Mouse (Mus musculus) cortical plate, adult 2 months (tissue): Measurements from ENCODE around the gene Zfp786.

Experiments
- CTCF ChIP-seq: fragments of 200-500 bp; IDR thresholded peaks from 2 replicates; pipeline ENCODE4 v1.5.1; 2011; ENCODE audit warnings: mild to moderate bottlenecking, control low read depth, low read length; ENCODE audit not compliant: insufficient read depth; ENCODE audit errors: extremely low read depth
- POLR2A ChIP-seq: fragments of 200-500 bp; IDR thresholded peaks from 2 replicates; pipeline ENCODE4 v1.6.1; 2011; ENCODE audit warnings: mild to moderate bottlenecking, low read length, control low read depth; ENCODE audit not compliant: insufficient read depth; ENCODE audit errors: extremely low read depth

DNA sequence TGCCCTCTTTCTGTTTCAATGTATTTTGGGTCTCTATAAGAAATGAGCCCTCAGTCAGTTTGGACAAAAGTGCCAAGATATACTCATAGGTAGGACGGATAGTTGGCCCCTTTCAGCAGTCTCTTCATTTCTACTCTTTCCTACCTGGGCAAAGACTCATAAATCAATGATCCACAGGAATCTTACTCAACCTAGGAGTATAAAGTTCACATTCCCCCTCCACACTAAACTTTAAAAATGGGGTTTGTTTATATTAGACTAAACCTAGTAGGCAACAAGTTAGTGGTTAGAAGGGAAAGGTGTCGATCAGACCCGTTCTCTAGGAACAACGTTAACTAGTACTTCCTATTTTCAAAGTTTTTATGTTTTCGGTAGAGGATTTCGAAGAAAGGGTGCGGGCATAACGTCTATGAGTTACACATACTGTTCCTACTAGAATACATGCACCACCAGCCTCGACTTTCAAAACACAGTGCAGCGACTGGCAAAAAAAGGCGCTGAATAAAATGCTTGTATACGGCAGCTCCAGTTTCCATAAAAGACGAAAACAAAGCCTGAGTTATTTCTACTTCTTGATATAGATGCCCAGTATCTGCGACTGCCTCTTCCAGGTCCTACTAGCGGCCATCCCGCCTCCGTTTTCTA, 18.3 kb downstream of the Zfp786 start:
- TF ChIP-seq CTCF, result no peak
- no peak for TF ChIP-seq POLR2A
